Mouse (Mus musculus) heart, adult 2 months (tissue): ENCODE data around the gene Gabrd. TPM values are rescaled to one million over a fixed set of nuclear protein-coding genes. Genes with fewer than 3 reads are reported as not detected.

Source experiments
- DNase-seq, 2 experiments: peaks; one replicate each; pipeline ENCODE4 v3.0.0; 2021
- H3K27ac ChIP-seq: fragments of 200-600 bp; 2 replicates; pipeline ENCODE4 v1.8.1; 2022
- H3K27me3 ChIP-seq: fragments of 200-500 bp; 2 replicates; pipeline ENCODE4 v1.6.1; 2012; ENCODE audit warnings: mild to moderate bottlenecking, low read length, inconsistent platforms, mixed read lengths; ENCODE audit not compliant: control insufficient read depth, insufficient read depth
- H3K36me3 ChIP-seq: fragments of 200-500 bp; 2 replicates; pipeline ENCODE4 v1.6.1; 2012; ENCODE audit warnings: low read length, inconsistent platforms; ENCODE audit not compliant: control insufficient read depth, insufficient read depth
- H3K4me1 ChIP-seq: fragments of 200-500 bp; 2 replicates; pipeline ENCODE4 v1.6.1; 2011; ENCODE audit warnings: low read length; ENCODE audit not compliant: control insufficient read depth, insufficient read depth
- H3K4me3 ChIP-seq: fragments of 200-600 bp; 2 replicates; pipeline ENCODE4 v1.8.1; 2022
- H3K79me2 ChIP-seq: fragments of 200-500 bp; replicated peaks from 2 replicates; pipeline ENCODE4 v1.6.1; 2012; ENCODE audit warnings: mild to moderate bottlenecking, inconsistent platforms, low read length, moderate library complexity, mixed read lengths; ENCODE audit not compliant: control insufficient read depth, insufficient read depth
- H3K9ac ChIP-seq: fragments of 200-500 bp; 2 replicates; pipeline ENCODE4 v1.6.1; 2012; ENCODE audit warnings: low read depth, mild to moderate bottlenecking, control low read depth, inconsistent platforms, low read length, mixed read lengths
- CTCF ChIP-seq: fragments of 200-600 bp; IDR thresholded peaks from 2 replicates; pipeline ENCODE4 v1.8.1; 2022; ENCODE audit warnings: antibody characterized with exemption, mild to moderate bottlenecking, moderate library complexity
- EP300 ChIP-seq: fragments of 200-500 bp; IDR thresholded peaks from 2 replicates; pipeline ENCODE4 v1.6.1; 2011; ENCODE audit warnings: low read depth, low read length, control low read depth; ENCODE audit not compliant: insufficient read depth
- POLR2A ChIP-seq: fragments of 200-500 bp; IDR thresholded peaks from 2 replicates; pipeline ENCODE4 v1.6.1; 2011; ENCODE audit warnings: mild to moderate bottlenecking, low read depth, low read length, control low read depth; ENCODE audit not compliant: insufficient read depth
- WGBS: fragments of 180-500 bp; shearing (Covaris S2); methylation state at CpG from one replicate; pipeline ENCODE4 v1.1.7; 2018; 5-methylcytosine and 5-hydroxymethylcytosine counted together
- intact Hi-C: fragments of 180-260 bp; cut with DNase I; formaldehyde crosslinking; loops from one replicate; pipeline ENCODE4 v1.15.1; 2025
- polyA plus RNA-seq: library from polyadenylated mRNA; depleted of rRNA; stranded (reverse); fragments of >200 nt; gene quantifications from 2 replicates; pipeline ENCODE4 v1.2.3, GENCODE M21; 2012
- total RNA-seq, 2 experiments: library from RNA; stranded (reverse); gene quantifications; 2 replicates each; pipeline ENCODE4 v1.2.3; 2021

Gene Gabrd
- total and polyA plus RNA-seq, 3 experiments, result 0.06 TPM; not detected in 2

GRCm38 (mm10) chr4:155354546-155354945, 43.4 kb downstream of the Gabrd start:
- no peaks in the 10 kb centered on the region for H3K79me2 ChIP-seq
- no peak overlapping the region for H3K27ac ChIP-seq
- H3K9ac ChIP-seq, result no peak overlapping the region
- 59% methylated on average over 7 of the region's 7 CpGs for WGBS
- intact Hi-C loops, result no loop called here
- DNase-seq, result no peak
- no peak for TF ChIP-seq EP300
- H3K4me3 ChIP-seq, result no peak overlapping the region
- H3K36me3 ChIP-seq, result no peaks in the 10 kb centered on the region
- no peaks in the 10 kb centered on the region for H3K27me3 ChIP-seq
- no peaks in the 10 kb centered on the region for H3K4me1 ChIP-seq

GRCm38 (mm10) chr4:155354035-155354434, 43.9 kb downstream of the Gabrd start:
- Histone ChIP-seq H3K4me3 (no peak overlapping the region), H3K27me3 (no peaks in the 10 kb centered on the region), H3K36me3 (no peaks in the 10 kb centered on the region), H3K79me2 (no peaks in the 10 kb centered on the region), H3K4me1 (no peaks in the 10 kb centered on the region), H3K9ac (no peak overlapping the region), H3K27ac (no peak overlapping the region)
- intact Hi-C loops, result no loop called here
- TF ChIP-seq EP300 (no peak), CTCF (no peak), POLR2A (no peak)
- 76% methylated on average over 6 of the region's 6 CpGs for WGBS
- no peak for DNase-seq

- DNase-seq, result no peak
- no peak overlapping the region for H3K9ac ChIP-seq
- no peaks in the 10 kb centered on the region for H3K36me3 ChIP-seq
- WGBS, result 64% methylated on average over 3 of the region's 3 CpGs
- H3K27me3 ChIP-seq, result no peaks in the 10 kb centered on the region
- no peak overlapping the region for H3K4me3 ChIP-seq
- H3K4me1 ChIP-seq, result no peaks in the 10 kb centered on the region
- H3K27ac ChIP-seq, result no peak overlapping the region
- TF ChIP-seq EP300 (no peak), POLR2A (no peak)
- H3K79me2 ChIP-seq, result no peaks in the 10 kb centered on the region
- intact Hi-C loops, result no loop called here
Measured at GRCm38 (mm10) chr4:155352581-155352980, 45.3 kb downstream of the Gabrd start.

- 65% methylated on average over 12 of the region's 12 CpGs for WGBS
- Histone ChIP-seq H3K79me2 (no peaks in the 10 kb centered on the region), H3K27ac (no peak overlapping the region), H3K27me3 (peaks cover 3% of the 10 kb centered on the region), H3K4me3 (no peak overlapping the region), H3K4me1 (peaks cover 4% of the 10 kb centered on the region), H3K9ac (no peak overlapping the region), H3K36me3 (no peaks in the 10 kb centered on the region)
- no peak for DNase-seq
- intact Hi-C loops, result no loop called here
- TF ChIP-seq EP300 (no peak), CTCF (no peak), POLR2A (no peak)
Measured at GRCm38 (mm10) chr4:155346350-155346749, 51.6 kb downstream of the Gabrd start.

- Histone ChIP-seq H3K36me3 (no peaks in the 10 kb centered on the region), H3K4me1 (peaks cover 4% of the 10 kb centered on the region), H3K79me2 (no peaks in the 10 kb centered on the region), H3K27me3 (peaks cover 3% of the 10 kb centered on the region), H3K27ac (no peak overlapping the region), H3K9ac (peak overlapping the region; percentile 29), H3K4me3 (peak overlapping the region; percentile 49)
- 2% methylated on average over 16 of the region's 16 CpGs for WGBS
- no peak for TF ChIP-seq EP300
- peak; percentile 73 for DNase-seq
- intact Hi-C loops, result no loop called here
Measured at GRCm38 (mm10) chr4:155345608-155345953, 52.3 kb downstream of the Gabrd start.

GRCm38 (mm10) chr4:155344716-155345607, 53.0 kb downstream of the Gabrd start:
- 14% methylated on average over 47 of the region's 47 CpGs for WGBS
- Histone ChIP-seq H3K27ac (no peak overlapping the region), H3K36me3 (no peaks in the 10 kb centered on the region), H3K27me3 (peaks cover 3% of the 10 kb centered on the region), H3K4me3 (peak overlapping the region; percentile 49), H3K4me1 (peaks cover 4% of the 10 kb centered on the region), H3K79me2 (no peaks in the 10 kb centered on the region), H3K9ac (peak overlapping the region; percentile 29)
- no peak for TF ChIP-seq POLR2A
- no peak for TF ChIP-seq CTCF
- TF ChIP-seq EP300, result no peak
- DNase-seq, result no peak
- intact Hi-C loops, result no loop called here
